Comparison of ENCODE assay signal across 28 mouse cellular contexts in the genomic region with DNA sequence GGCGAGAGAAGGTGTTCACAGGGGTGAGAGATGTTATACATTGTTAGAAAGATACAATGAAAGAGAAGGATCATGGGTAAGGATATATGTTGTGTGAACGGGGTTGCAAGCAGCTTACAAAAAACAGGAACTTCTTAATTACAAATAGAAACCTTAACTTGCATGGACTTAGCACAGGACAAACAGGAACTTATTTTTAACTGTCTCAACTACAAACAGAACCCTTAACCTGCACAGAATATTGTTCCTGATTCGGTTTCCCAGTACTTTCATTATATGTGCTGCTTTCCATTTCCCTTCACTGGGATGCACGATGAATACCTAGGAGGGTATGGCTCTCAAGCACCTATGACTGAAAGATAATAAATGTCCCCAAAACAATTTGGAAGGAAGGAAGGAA. TPM values are rescaled to one million over a fixed set of nuclear protein-coding genes. Genes with fewer than 3 reads are reported as not detected.
"Had no signal": no experiment of that assay in that cellular context is flagged by ENCODE, and none has a peak within 500 bp of the region (broad histone marks: within the 10 kb centered on the region; RNA-seq: fewer than 3 reads in every experiment).

No protein-coding gene starts in this region.

- H3K4me3 ChIP-seq: midbrain, embryonic 10.5 days; midbrain, embryonic 12.5 days; myocyte; neural tube, embryonic 13.5 days; neural tube, embryonic 15.5 days had no signal

- H3K4me1 ChIP-seq: midbrain, embryonic 10.5 days; midbrain, embryonic 12.5 days; neural tube, embryonic 13.5 days; neural tube, embryonic 15.5 days had no signal

- DNase-seq: lung, adult 18-20 months; lung, embryonic 14.5 days; lung, postnatal 10 days; lung, postnatal 4 days; midbrain, embryonic 14.5 days; retina, postnatal 1 day; right cerebral cortex, adult 18-20 months; right cerebral cortex, postnatal 25 days; right cerebral cortex, postnatal 4 days; spleen, adult 18-20 months; thymus, adult 18-20 months; thymus, postnatal 25 days; thymus, postnatal 4 days had no signal

- H3K27ac ChIP-seq: liver, embryonic 14.5 days; midbrain, embryonic 10.5 days; midbrain, embryonic 12.5 days; neural tube, embryonic 13.5 days; neural tube, embryonic 15.5 days had no signal

RNA-seq across cellular contexts. Expression of a gene that starts 57.6 kb away (rescaled TPM):
- total RNA-seq: megakaryocyte-erythroid progenitor cell, adult 5-6 weeks; midbrain, postnatal 0 days had no signal
- polyA plus RNA-seq: liver, embryonic 14.5 days; liver, embryonic 16.5 days; lung, embryonic 14.5 days; lung, embryonic 16.5 days; midbrain, embryonic 10.5 days; midbrain, embryonic 12.5 days; midbrain, embryonic 14.5 days; midbrain, postnatal 0 days; myocyte; neural tube, embryonic 11.5 days; neural tube, embryonic 13.5 days; neural tube, embryonic 15.5 days; small intestine, adult 2 months; stomach, embryonic 14.5 days; stomach, embryonic 16.5 days; urinary bladder, adult 2 months had no signal
